Mouse (Mus musculus) intestine, embryonic 16.5 days (tissue): ENCODE measurements around the gene Cd55b. TPM values are rescaled to one million over a fixed set of nuclear protein-coding genes. Genes with fewer than 3 reads are reported as not detected.
"Not testable (repeated sequence)": the region's sequence is repeated elsewhere in the genome, so short reads cannot be mapped to it uniquely, and the experiment has no call there.

Experiments
- ATAC-seq: fragments of 200-750 bp; cut with Nextera tagmentation; 2 replicates; pipeline ENCODE4 v1.8.0; 2017; ENCODE audit warnings: moderate TSS enrichment, moderate library complexity
- H3K27ac ChIP-seq: fragments of 300-500 bp; sonication (generic); 2 replicates; pipeline ENCODE4 v1.5.1; 2014; ENCODE audit warnings: mild to moderate bottlenecking, low read length
- H3K27me3 ChIP-seq: fragments of 300-500 bp; sonication (generic); replicated peaks from 2 replicates; pipeline ENCODE4 v1.6.1; 2014; ENCODE audit warnings: low read length, control low read depth, mixed read lengths; ENCODE audit not compliant: control insufficient read depth, insufficient read depth
- H3K36me3 ChIP-seq: fragments of 300-500 bp; sonication (generic); 2 replicates; pipeline ENCODE4 v1.6.1; 2014; ENCODE audit warnings: low read length, control low read depth; ENCODE audit not compliant: control insufficient read depth, insufficient read depth
- H3K4me1 ChIP-seq: fragments of 300-500 bp; sonication (generic); 2 replicates; pipeline ENCODE4 v1.6.1; 2014; ENCODE audit warnings: low read length, control low read depth, mixed read lengths; ENCODE audit not compliant: control insufficient read depth, insufficient read depth
- H3K4me2 ChIP-seq: fragments of 300-500 bp; sonication (generic); 2 replicates; pipeline ENCODE4 v1.6.1; 2014; ENCODE audit warnings: low read depth, low read length, control low read depth
- H3K4me3 ChIP-seq: fragments of 300-500 bp; sonication (generic); 2 replicates; pipeline ENCODE4 v1.5.1; 2014; ENCODE audit warnings: mild to moderate bottlenecking, low read length
- H3K9ac ChIP-seq: fragments of 300-500 bp; sonication (generic); 2 replicates; pipeline ENCODE4 v1.6.1; 2014; ENCODE audit warnings: low read depth, low read length
- H3K9me3 ChIP-seq: fragments of 300-500 bp; sonication (generic); 2 replicates; pipeline ENCODE4 v1.6.1; 2016; ENCODE audit warnings: low read length, control low read depth; ENCODE audit not compliant: control insufficient read depth
- WGBS: fragments of 180-500 bp; shearing (Covaris S2); extraction: QIAGEN DNeasy Blood & Tissue Kit; methylation state at CpG from one replicate; pipeline ENCODE4 v1.1.7; 2014; 5-methylcytosine and 5-hydroxymethylcytosine counted together
- polyA plus RNA-seq: library from polyadenylated mRNA; unstranded; fragments of >200 nt; fragmentation: Nextera tagmentation; extraction: Ambion mirVana; gene quantifications from 2 replicates; pipeline ENCODE4 v1.2.1, GENCODE M21; 2015

Gene Cd55b
- not detected in 2 replicates for polyA plus RNA-seq

GRCm38 (mm10) chr1:130422664-130423111, at the start of gene Cd55b:
Gene Cd55b, minus strand, starts transcription at chr1:130423009.
- no peaks in the 10 kb centered on the region for H3K27me3 ChIP-seq
- no peak within 1 kb of the TSS for H3K27ac ChIP-seq
- ATAC-seq: 0 out of 2 replicates have a peak, but pooled peaks have one; percentile 51
- WGBS: 61% methylated on average over 18 of the region's 18 CpGs
- no peak within 1 kb of the TSS for H3K9ac ChIP-seq
- no peak within 1 kb of the TSS for H3K4me2 ChIP-seq
- H3K4me1 ChIP-seq: no peaks in the 10 kb centered on the region
- H3K4me3 ChIP-seq: no peak within 1 kb of the TSS
- no peaks in the 10 kb centered on the region for H3K9me3 ChIP-seq
- no peaks in the 10 kb centered on the region for H3K36me3 ChIP-seq

- 68% methylated on average over 4 of the region's 4 CpGs for WGBS
- Histone ChIP-seq H3K9ac (no peak overlapping the region), H3K4me2 (no peak overlapping the region), H3K4me1 (no peaks in the 10 kb centered on the region), H3K36me3 (no peaks in the 10 kb centered on the region), H3K27ac (no peak overlapping the region), H3K4me3 (no peak overlapping the region), H3K27me3 (no peaks in the 10 kb centered on the region), H3K9me3 (no peaks in the 10 kb centered on the region)
- no peak for ATAC-seq
Observed at GRCm38 (mm10) chr1:130470074-130470473, 47.3 kb upstream of the Cd55b start.

GRCm38 (mm10) chr1:130467453-130467852, 44.6 kb upstream of the Cd55b start:
- 0 out of 2 replicates have a peak, but pooled peaks cover 4% of the 10 kb centered on the region for H3K4me1 ChIP-seq
- no peaks in the 10 kb centered on the region for H3K36me3 ChIP-seq
- H3K9me3 ChIP-seq: no peaks in the 10 kb centered on the region
- no peak overlapping the region for H3K9ac ChIP-seq
- 30% methylated on average over 2 of the region's 2 CpGs for WGBS
- H3K4me3 ChIP-seq: no peak overlapping the region
- ATAC-seq: peak; percentile 59
- no peaks in the 10 kb centered on the region for H3K27me3 ChIP-seq
- no peak overlapping the region for H3K27ac ChIP-seq
- no peak overlapping the region for H3K4me2 ChIP-seq

GRCm38 (mm10) chr1:130464173-130464572, 41.4 kb upstream of the Cd55b start:
- H3K27ac ChIP-seq: no peak overlapping the region
- H3K4me1 ChIP-seq: 0 out of 2 replicates have a peak, but pooled peaks cover 4% of the 10 kb centered on the region
- no peaks in the 10 kb centered on the region for H3K36me3 ChIP-seq
- no peak overlapping the region for H3K4me2 ChIP-seq
- ATAC-seq: no peak
- H3K27me3 ChIP-seq: no peaks in the 10 kb centered on the region
- H3K9ac ChIP-seq: no peak overlapping the region
- no peaks in the 10 kb centered on the region for H3K9me3 ChIP-seq
- H3K4me3 ChIP-seq: no peak overlapping the region

DNA sequence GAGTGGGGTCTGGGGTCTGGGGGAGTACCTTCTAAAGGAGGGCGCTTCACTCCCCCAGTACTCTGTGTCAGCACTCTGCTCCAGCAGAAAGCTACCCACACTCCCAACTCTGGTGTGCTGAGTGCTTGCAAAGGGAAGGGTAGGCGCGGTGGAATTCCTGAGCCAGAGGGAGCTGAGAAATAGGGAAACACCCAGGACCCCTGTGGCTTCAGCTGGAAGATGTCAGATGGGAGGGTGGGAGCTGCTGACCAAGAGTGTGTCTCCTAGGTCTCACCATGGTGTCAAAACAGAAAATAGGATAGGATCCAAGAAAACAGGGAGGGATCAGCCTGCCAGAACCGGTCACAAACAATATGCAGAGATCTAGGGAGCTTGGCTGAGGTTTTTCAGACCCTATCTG, 40.1 kb upstream of the Cd55b start:
- 8% methylated on average over 4 of the region's 4 CpGs for WGBS
- no peak for ATAC-seq

GRCm38 (mm10) chr1:130462084-130462861, 39.5 kb upstream of the Cd55b start, which contains the start of gene Cd55:
Gene Cd55, minus strand, starts transcription at chr1:130462744.
- Histone ChIP-seq H3K4me2 (peak within 1 kb of the TSS; percentile 79), H3K4me3 (peak within 1 kb of the TSS; percentile 76), H3K36me3 (no peaks in the 10 kb centered on the region), H3K9ac (peak within 1 kb of the TSS; percentile 75), H3K4me1 (0 out of 2 replicates have a peak, but pooled peaks cover 4% of the 10 kb centered on the region), H3K27me3 (no peaks in the 10 kb centered on the region), H3K9me3 (no peaks in the 10 kb centered on the region), H3K27ac (peak within 1 kb of the TSS; percentile 76)
- 1% methylated on average over 45 of the region's 45 CpGs for WGBS
- ATAC-seq: peak; percentile 95

More for the DNA sequence above, 40.1 kb upstream of the Cd55b start:
- Histone ChIP-seq H3K9ac (peak overlapping the region; percentile 75), H3K27ac (peak overlapping the region; percentile 76; the same call in 1 of the 2 replicates), H3K4me1 (0 out of 2 replicates have a peak, but pooled peaks cover 4% of the 10 kb centered on the region), H3K27me3 (no peaks in the 10 kb centered on the region), H3K36me3 (no peaks in the 10 kb centered on the region), H3K4me3 (peak overlapping the region; percentile 76), H3K4me2 (peak overlapping the region; percentile 79), H3K9me3 (no peaks in the 10 kb centered on the region)

DNA sequence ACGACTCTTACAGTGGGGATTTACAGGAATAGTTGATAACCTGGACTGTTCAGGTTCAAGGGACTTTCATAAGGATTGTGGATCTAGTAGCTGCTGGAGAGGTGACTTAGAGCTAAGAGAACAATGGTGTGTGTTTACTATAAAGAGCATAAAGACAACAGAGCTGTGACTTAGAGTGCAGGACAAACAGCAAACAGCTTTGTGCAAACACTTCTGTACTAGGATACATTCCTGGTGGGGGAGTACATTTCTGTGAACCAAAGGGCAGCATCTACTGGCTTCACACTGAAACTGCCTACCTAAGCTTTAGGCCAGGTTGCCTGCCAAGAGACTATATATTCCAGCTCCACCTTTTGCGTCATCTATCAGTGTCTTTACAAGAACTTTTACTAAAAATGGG, 32.3 kb upstream of the Cd55b start:
- H3K9ac ChIP-seq: no peak overlapping the region
- no peaks in the 10 kb centered on the region for H3K9me3 ChIP-seq
- WGBS: 89% methylated on average over 2 of the region's 2 CpGs
- H3K4me1 ChIP-seq: no peaks in the 10 kb centered on the region
- H3K27me3 ChIP-seq: no peaks in the 10 kb centered on the region
- H3K4me3 ChIP-seq: no peak overlapping the region
- no peak overlapping the region for H3K27ac ChIP-seq
- no peaks in the 10 kb centered on the region for H3K36me3 ChIP-seq
- no peak for ATAC-seq
- H3K4me2 ChIP-seq: no peak overlapping the region

DNA sequence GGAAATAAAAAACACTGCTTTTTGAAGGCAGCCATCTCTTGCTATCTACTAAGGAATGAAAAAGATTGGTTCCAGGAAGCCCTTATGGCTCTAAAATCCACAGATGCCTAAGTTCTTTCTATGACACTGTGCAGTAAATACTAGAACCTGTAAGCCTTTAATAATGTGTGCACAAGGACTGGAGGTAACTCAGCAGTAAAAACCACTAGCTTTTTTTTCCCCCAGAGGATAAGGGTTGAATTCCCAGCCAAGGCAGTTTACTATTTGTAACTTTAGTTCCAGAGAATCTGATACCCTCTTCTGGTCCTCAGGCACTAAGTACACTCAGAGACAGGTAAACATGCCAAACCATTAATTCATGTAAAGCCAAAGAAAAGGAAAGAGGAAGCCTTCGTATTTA, 20.1 kb upstream of the Cd55b start:
- H3K4me2 ChIP-seq, H3K9me3 ChIP-seq, H3K36me3 ChIP-seq, ATAC-seq, H3K4me3 ChIP-seq, H3K4me1 ChIP-seq, H3K27ac ChIP-seq, H3K27me3 ChIP-seq, H3K9ac ChIP-seq: not testable (repeated sequence)
- 41% methylated on average over 1 of the region's 1 CpGs for WGBS

DNA sequence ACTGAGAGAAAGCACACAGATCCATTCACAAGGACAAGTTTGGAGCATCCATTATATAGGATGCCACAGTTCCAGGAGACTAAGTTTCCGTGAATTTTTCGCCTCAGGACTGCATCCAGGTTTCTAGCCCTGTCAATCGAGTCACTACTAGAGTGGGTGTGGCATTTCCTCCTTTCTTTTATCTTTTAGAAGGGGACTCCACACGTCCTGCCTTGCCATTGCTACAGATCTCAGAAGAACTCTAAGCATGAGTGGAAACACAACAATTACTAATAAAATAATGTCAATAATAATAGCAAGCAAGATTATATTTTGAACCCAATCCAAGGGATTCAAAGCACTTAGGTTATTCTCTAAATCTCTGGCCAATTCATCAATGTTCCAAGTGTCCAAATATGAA, 8.1 kb upstream of the Cd55b start:
- Histone ChIP-seq H3K9me3 (no peaks in the 10 kb centered on the region), H3K4me3 (no peak overlapping the region), H3K27ac (no peak overlapping the region), H3K36me3 (no peaks in the 10 kb centered on the region), H3K4me2 (no peak overlapping the region), H3K4me1 (no peaks in the 10 kb centered on the region), H3K9ac (no peak overlapping the region), H3K27me3 (no peaks in the 10 kb centered on the region)
- no peak for ATAC-seq
- 76% methylated on average over 4 of the region's 4 CpGs for WGBS
